Mouse (Mus musculus): ENCODE results near the gene Igflr1.

The Igflr1 gene

DNA sequence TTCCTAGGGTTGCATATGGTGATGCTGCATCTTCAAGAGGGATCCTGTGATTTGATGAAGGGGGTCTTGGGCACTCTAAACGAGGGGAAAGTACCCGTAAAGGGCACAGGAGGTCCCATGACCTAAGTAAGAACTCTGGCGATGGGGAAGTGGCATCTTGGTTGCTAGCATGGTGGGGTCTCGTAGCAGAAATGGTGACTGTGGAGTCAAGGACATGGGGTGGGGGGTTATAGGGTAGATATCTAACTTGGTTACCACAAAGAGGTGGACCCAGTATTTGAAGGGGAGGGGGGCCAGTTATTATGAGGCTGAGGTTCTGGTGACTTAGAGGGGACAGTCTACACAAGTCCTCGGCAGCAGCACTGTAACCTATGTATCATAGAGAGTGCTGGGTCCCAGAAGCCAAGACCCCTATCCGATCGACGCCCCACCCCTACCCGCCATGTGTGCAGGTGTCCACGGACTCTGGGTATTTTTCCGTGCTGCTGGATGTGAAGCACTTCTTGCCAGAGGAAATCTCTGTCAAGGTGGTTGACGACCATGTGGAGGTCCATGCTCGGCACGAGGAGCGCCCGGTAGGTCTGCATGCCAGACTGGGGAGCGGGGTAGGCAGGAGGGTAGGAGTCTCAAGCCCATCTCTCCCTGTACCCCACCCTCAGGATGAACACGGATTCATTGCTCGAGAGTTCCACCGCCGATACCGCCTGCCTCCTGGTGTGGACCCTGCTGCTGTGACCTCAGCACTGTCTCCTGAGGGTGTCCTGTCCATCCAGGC is 11.2 kb upstream of the Igflr1 start:
- DNase-seq (ENCODE audit: low read depth, low spot score): no peak

DNA sequence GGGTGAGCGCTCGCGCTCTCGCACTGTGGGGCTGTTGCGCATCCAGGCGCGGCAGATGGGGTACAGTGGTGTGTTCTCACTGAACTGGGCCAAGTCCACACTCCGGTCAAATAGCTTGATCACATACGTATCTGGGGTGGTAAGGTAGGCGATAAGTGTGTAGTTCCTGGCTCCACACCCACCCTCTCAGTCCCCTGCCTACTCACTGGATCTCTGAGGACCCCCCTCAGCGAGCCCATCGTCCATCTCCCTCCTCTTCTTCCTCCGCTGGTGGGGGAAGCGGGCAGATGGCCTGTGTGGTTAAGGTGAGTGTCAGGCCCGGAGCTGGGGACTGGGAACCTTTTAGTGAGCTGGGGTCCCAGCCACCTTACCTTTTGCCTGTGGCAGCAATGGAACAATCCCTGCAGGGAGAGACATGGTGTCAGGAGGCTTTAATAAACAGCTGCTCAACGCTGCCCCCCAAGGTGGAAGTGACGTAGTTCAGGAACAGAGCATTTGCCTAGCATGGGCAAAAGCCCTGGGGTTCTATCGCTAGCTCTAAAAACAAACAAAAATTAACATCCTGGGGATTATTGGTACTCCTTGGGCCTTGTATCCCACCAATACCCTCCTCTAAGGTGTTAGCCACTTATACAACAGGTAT is 8.2 kb upstream of the Igflr1 start:
- DNase-seq (ENCODE audit: low read depth, low spot score): peak; percentile 44

DNA sequence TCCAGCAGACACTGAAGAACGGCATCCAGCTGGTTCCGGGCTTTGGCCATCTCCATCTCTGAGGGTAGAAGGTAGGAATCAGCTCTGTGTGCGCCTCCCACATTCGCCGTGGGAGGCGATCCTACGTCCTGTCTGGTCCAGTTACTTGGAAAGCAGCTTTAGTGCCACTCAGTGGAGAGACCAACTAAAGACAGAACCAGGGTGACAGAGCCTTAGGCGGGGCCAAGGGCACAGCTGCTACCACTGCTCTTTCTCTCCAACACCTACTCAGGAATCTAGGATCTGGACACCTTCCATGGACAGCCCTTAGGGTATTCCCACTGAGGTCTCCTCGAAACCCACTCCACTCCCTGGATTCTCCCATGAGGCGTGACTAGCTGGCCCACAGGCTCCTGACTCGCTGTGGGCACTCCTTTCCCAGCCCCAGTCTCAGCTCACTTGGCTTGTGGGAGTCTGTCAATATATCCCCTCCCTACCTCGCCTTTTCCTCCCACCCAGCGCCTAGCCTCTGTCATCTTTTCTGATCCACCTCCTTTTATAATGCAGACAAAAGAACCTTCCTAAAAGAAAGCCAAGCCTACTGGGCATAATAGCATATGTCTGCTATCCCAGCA is 7.2 kb upstream of the Igflr1 start:
- DNase-seq (ENCODE audit: low read depth, low spot score): no peak

DNA sequence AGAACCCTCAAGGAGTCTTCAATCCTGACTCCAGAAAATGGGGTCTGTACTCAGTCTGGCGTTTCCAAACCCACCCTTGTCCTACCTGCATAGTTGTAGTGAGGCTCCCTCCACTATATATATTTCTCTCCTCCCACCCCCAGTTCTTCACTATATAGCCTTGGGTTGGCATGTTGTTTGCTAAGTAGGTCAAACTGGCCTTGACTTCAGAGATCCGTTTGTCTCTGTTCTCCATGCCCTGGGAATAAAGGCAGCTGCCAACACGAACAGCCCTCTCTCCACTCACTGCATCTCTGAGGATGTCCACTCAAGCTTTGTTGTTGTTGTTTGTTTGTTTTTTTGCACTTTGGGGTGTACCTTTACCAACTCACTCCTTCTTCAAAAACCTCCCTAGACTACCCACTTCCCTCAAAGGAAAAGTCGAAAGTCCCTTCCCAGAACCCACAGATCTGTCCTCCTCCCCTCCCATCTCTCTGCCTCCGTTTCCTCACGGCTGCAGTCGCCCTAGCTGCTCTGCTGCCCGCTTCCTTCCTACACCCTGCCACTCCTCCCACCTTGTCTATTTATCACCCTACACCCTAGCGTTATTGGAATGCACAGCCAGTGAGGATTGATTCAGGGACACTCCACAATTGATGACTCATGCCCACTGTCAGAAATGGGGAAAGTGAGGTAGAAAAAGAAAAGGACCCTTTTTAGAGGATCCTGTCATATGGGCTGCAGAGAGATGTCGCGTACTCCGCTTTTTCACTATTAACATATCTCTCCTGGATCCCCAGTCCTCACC is 6.4 kb upstream of the Igflr1 start:
- no peak for DNase-seq (ENCODE audit: low read depth, low spot score)

DNA sequence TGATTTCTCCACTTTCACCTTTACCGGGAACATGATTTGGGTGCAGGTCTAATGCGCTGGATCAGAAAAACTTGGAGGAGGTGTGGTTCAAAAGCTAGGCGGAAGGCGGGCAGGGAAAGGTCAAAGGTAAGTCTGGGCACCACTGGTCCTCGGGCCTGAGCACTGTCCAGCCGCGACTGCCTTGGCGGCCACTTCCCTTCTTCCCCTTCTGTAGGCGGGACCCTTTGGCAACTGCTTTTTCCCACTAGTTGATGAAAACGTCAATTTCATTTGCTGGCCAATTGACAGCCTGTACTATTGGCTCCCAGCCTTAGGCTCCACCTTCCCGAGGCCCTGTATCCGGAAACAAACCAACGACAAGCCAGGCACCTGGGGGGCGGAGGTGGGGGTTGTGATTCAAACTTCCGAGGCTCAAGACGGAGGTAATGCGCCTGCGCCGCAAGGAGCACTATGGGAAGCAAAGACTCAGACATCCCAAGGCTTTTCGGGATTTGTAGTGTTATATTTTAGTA is 5.7 kb upstream of the Igflr1 start, which contains the start of gene Lin37:
Lin37 (minus strand) TSS at position 396 of the 512 bp plus-strand sequence.
- peak; percentile 98 for DNase-seq (ENCODE audit: low read depth, low spot score)

DNA sequence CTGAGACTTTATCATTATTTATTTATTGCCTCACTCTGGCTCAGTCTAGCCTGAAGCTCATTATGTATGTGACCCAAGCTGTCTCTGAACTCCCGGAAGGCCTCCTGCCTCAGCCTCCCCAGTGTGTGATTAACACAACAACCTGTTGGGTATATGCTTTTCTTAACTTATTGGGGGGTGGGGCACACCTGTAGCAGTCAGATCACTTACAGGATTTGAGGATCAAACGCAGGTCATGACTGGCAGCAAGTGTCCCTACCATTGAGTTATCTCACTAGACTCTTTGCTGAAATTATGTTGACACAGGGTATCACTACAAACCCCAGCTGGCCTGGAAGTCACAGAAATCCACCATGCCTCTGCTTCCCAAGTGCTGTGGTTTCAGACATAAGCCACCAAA is 4.9 kb upstream of the Igflr1 start:
- no peak for DNase-seq (ENCODE audit: low read depth, low spot score)

DNA sequence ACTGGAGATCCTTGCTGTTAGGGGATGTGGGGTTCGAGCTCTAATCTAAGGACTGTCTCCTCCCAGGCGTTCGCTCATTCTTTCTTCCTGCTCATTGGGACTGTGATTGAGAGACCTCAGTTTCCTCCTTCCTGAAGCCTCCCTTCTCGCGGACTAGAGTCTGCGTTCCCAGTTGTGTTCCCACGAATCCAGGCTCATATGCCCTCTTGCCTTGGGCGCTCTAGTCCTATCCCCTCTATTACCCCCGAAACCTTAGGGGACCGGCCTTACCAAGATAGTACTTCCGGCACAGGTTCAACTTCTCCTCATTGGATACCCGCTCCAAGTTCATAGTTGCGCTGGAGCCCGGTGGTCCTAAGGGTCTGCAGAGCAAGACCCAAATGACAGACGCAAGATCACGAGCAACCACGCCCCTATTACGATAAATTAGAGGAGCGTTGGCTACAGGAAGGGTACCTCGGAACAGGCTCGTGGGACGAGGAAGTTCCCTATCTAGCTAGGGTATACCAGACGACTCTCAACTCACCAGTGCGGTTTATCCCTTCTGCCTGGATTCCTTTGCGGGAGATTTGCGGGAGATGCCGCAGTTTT is 2.6 kb upstream of the Igflr1 start:
- DNase-seq (ENCODE audit: low read depth, low spot score): no peak

DNA sequence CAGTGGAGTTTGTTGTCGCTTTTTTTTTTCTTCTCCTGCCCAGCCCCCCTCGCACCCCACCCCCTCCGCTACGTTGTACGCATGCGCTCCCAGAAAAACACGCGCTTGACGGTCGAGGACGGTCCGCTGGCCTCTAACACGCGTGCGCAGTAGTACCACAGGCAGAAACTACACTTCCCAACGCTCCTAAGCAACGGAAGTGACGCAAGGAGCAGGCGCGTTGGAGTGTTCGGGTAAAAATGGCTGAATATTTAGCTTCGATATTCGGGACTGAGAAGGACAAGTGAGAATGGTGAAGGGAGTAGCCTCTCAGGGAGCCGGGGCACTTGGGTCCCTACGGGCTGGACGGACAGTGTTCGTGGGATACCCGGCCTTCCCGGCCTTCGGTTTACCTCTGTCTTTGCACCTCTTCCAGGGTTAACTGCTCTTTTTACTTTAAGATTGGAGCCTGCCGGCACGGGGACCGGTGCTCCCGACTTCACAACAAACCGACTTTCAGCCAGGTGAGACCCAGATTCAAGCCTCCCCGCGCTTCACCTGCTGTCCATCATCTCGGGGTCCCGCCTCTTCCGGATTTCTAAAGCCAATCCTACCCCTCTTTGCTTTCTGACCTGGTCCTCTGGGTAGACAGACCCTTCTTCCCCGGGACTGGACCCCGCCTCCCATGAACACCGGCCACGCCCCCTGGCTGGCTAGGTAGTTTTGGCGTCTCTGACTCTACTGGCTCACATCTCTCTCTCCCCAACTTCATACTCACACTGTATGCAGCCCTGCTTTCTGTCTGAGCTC is 1.9 kb upstream of the Igflr1 start, which contains the start of the genes U2af1l4, Gm49396 and Psenen:
U2af1l4 (plus strand) TSS at position 185 of the 789 bp plus-strand sequence.
Gm49396 (plus strand) TSS at position 228 of the 789 bp plus-strand sequence.
Psenen (minus strand) TSS at position 511 of the 789 bp plus-strand sequence.
- DNase-seq (ENCODE audit: low read depth, low spot score): peak; percentile 97

DNA sequence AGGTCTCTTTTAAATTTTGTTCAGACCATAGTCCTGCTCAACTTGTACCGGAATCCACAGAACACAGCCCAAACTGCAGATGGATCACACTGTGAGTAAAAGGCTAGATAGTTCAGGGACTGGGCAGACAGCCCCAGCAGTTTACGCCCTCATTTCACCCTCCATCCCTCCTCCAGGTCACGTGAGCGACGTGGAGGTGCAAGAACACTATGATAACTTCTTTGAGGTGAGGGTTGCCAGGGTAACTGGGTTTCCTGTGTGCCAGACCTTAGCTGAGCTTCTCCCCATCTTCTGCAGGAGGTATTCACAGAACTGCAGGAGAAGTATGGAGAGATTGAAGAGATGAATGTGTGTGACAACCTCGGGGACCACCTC is 1.3 kb upstream of the Igflr1 start:
- DNase-seq (ENCODE audit: low read depth, low spot score): no peak

DNA sequence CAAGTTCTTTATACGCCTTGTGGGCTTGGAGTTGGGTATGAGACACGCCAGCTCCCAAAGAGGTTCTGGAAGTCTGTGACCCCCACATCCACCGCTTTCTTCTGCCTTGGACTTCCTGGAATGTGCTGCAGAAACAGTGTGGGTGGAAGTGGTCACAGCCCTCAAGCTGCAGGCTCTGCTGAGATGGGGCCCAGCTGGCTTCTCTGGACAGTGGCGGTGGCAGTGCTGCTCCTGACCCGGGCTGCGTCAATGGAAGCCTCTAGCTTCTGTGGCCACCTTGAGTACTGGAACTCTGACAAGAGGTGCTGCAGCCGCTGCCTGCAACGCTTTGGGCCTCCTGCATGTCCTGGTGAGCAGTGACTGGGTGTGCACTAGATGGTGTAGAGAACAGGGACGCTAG is 806 bp downstream of the Igflr1 start:
- no peak for DNase-seq (ENCODE audit: low read depth, low spot score)

DNA sequence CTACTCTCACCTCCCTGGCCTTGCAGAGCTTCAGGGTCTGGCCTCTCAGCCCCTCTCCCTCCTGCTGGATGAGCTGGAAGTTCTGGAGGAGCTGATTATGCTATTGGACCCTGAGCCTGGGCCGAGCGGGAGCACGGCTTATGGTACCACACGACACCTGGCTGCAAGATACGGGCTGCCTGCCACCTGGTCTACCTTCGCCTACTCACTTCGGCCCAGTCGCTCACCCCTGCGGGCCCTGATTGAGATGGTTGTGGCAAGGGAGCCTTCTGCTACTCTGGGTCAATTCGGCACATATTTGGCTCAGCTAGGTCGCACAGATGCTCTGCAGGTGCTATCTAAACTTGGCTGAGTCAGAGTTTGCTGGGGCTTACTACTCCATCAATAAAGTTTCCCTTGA is 2.3 kb downstream of the Igflr1 start:
- DNase-seq (ENCODE audit: low read depth, low spot score): no peak

DNA sequence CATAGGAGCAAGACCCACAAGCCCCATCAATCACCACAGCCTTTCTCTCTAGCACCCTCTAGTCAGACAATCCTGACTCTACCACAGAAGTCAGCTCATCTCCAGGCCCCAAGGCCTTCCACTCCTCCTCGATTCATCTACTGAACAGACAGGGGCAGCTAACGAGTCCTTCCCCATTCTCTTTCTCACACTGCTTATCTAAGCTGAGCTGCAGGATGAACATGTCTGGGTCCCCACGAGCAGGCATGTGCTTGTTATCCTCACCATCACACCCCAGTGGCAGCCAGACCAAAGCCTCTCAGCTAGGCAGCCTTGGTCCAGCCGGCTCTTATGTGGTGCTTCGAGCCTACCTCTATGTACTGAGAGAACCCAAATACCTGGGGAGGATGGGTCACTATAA is 7.2 kb downstream of the Igflr1 start:
- DNase-seq (ENCODE audit: low read depth, low spot score): no peak

DNA sequence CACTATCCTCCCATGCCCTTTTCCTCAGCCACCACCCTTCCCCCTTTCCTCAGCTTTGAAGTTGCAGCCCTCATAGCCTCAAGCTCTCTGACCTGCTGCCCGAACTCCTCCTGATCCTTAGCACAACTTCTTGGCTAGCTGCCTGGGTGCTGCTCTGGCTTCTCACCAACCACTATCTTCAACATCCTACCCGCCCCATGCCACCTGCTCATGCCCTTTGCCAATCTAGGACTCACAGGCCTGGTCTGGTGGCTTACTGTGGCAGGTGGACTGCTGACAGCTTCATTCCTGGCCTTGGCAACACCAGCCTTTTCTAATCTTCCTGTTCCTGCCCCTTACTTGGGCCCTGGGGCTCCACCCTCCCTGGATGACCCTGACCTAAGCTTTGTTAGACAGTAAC is 7.7 kb downstream of the Igflr1 start:
- no peak for DNase-seq (ENCODE audit: low read depth, low spot score)

DNA sequence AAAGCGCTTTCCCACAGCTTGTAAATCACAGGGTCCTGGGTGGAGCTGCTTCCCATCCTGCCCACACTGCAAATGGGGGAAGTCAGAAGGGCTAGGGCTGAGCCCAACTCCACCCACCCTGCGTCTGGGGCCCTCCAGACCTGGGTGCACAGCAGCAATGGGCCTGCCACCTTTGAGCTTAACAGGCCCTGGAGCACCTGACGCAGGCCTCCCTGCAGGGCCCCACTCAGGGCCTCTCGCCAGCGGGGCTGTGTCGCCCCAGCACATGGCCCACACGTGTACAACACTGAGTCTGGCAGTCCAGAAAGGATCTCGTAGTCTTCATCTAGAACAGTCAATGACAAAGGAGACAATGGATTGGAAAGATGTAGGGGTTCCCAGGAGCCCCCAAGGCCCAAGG is 14.7 kb downstream of the Igflr1 start:
- DNase-seq (ENCODE audit: low read depth, low spot score): no peak

DNA sequence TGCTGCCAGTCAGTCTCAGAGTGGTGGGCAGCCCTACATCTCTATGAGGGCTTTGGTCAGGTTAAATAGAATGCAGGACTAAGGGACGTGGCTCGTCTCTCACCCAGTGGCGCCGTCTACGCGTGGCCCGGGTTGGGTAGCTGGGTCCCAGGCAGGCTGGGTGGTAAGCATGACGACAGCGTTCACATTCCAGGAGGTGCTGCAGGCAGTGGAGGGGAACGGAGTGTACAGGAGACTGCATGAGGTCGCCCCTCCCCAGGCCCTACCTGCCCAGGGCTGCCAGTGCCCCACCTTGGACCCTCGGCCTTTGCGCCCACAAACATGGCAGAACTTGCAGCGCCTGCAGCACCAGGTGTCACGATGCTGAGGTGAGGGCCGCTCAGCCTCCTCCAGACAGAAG is 16.3 kb downstream of the Igflr1 start:
- no peak for DNase-seq (ENCODE audit: low read depth, low spot score)

DNA sequence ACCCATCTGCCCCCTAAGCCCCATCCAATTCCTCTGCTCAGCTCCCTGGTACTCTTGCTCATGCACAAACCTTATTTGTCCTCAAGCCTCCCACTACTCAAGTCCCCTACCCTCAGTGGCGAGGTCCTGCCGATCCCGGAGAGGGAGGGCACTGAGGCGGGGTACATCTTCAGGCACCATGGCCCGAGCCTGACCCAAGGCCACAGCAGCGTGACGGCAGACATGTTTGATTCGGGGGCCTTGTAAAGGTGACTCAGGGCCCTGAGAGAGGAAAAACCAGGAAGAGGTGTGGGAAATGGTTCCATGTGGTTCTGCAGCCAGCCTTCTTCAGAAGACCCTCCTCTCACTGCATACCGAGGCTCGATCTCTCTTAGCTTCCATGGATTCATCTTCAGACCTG is 19.1 kb downstream of the Igflr1 start:
- no peak for DNase-seq (ENCODE audit: low read depth, low spot score)

DNA sequence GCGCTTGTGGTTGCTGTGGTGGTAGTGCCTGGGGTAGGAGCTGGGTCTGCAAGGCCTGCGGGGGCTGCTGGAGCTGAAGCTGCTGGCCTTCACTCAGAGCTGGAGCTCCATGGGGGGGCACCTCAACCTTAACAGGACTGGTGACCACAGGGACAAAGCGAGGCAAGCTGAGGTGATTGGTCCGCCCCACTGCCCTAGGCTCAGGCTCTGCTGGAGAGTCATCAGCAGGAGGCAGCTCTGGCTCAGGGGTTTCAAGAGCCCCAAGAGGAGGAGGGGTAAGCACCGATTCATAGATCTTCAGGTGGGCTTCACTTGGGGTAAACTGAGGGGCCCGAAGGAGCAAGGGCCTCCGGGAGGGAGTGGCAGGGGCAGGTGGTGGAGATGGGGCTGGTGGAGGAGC is 19.9 kb downstream of the Igflr1 start:
- DNase-seq (ENCODE audit: low read depth, low spot score): no peak

DNA sequence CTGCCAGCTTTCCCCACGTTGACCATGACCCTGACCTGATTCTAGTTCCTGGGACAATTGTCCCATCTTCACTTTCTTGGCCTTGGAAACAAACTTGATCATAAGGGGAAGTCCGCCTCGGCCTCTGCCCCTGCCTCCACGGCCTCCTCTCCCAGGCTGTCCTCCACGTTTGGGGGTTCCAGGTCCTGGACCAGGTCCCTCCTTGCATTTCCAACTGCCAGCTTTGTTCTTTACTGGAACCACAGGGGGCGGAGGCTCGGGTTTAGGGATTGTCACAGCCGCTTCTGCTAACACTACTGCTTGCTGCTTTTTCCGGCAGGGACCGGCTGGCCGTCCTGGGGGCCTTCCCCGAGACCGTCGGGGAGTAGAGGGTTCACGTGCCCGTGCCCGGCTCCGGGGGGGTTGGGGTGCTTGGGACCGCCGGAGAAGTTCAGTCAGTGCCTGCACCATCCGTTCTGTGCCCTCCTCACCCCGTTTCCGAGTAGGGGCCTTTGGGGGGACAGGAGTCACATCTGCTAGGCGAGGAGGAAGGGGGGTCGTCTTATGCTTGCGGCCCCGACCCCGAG is 21.3 kb downstream of the Igflr1 start:
- no peak for DNase-seq (ENCODE audit: low read depth, low spot score)

DNA sequence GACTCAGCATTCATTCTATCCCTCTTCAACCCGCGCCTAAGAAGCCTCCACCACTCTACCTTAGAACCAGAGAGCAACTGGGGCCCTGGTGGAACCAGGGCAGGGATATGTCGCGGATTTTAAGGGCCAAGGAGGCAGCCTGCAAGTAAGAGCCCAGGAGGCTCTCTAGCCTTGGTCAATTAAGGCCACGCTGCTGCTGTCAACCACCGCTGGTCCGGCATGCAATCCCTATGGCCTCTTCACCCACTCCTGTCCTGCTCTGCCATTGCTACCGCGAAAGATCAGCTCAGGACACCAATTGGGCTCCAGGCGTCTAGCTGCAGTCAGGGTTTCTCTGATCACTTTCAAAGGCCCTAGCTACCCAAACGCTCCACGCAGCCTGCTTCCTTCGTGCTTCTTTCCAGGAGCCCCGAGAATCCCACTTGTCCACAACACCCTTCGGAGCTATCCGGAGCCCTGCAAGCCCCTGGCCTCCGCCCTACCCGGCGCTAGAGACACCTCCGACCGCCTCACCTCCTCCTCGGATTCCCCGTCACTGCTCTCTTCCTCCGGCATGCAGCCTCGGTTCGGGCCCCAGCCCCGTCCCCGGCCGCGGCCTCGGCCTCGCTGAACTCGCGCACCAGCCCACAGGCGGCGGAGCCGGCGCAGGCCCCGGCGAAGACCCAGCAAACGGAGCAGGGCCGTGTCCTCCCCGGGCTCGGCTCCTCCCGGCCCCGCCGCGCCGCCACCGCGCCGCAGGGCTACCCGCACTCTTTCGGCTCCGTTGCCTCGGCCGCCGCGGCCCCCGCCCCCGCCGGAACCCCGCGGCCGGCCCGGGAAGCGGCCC is 22.8 kb downstream of the Igflr1 start:
- DNase-seq (ENCODE audit: low read depth, low spot score): peak; percentile 51
